Mouse (Mus musculus) CD8-positive naive resting alpha-beta T cell, adult 2 months (primary cell): Measurements from ENCODE around the gene Fam71f2.

Experiments
- DNase-seq, 2 experiments: peaks; one replicate each; pipeline ENCODE4 v3.0.0; 2022; ENCODE audit warnings: low read depth in 2 of 2, low spot score in 2 of 2

The Fam71f2 gene

GRCm38 (mm10) chr6:29276746-29277145, 2.6 kb upstream of the Fam71f2 start:
- DNase-seq: no peak

DNA sequence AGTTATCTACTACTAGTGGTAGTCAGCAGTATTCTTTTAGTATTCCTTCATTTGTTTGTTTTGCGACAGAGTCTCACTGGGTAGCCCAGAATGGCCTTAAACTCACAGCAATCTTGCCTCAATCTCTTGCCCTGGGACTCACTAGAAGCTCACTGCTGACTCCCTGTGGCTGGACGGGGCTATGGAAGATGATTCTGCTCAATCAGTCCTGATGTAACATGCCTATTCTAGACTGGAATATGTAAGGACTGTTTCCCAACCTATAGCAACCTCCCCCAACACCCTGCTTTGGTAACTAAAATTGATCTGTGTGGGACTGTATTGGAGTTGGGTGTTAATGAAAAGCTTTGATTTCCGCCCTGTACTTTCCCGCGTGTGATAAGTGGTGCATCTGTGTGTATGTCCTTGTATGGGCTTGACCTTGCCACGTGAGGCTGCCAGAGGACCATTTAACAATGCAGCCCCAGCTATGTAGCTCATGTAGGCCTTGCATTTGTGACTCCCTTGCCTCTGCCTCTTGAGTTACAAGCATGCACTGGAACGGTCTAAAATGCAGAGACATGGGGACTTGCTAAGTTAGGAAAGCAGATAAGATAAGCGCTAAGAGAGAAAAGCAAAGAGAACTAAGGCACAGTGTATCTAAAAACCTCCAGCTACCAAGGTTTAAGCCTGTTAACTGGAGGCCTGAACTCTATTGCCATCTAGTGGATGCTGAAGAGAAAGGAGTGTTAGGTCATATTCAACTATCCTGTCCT, 703 bp upstream of the Fam71f2 start:
- DNase-seq: peak; percentile 40 to 54

- no peak for DNase-seq
These were observed 1.3 kb downstream of the Fam71f2 start for GRCm38 (mm10) chr6:29280671-29281070.

DNA sequence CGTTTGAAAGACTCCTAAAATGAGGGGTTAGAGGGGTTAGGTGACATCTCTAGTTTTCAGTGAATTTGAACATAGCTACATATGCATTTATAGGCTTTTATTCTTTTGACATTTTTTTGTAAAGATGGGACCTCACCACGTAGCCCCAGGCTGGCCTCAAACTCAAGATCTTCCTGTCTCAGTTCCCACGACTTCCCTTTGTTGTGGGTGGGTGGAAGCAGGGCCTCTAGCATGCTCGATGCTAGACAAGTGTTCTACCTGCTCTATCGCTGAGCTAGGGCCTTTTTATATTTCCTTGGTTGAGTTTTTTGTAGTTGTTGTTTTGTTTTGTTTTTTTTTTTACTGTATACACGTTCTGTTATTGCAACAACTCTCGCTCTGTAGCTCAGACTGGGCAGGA, 7.5 kb downstream of the Fam71f2 start:
- peak in 1 of 2 experiments; percentile 17 for DNase-seq

- DNase-seq: no peak
These were observed 8.1 kb downstream of the Fam71f2 start for GRCm38 (mm10) chr6:29287481-29287880.

DNA sequence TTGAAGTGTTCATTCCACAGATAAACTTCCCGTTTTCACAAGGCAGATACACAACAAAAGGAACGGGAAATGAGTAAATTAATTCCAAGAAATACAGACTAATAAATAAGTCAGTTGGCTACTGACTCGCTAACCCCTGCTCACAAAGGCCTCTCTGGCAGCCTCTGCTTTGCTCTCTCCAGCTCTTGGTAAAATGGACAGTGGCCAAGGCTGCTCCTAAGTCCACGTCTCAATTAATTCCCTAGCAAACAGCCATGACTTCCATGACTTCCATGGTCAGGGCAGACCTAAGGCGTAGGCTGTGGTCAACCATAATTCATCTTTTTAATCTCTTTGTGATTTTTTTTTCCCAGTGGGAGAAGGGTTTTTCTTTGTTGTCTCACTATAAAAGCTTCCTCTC, 8.6 kb downstream of the Fam71f2 start:
- no peak for DNase-seq

- DNase-seq: no peak
These were observed 9.3 kb downstream of the Fam71f2 start for GRCm38 (mm10) chr6:29288651-29289050.

- DNase-seq: no peak
These were observed 19.7 kb downstream of the Fam71f2 start for GRCm38 (mm10) chr6:29299112-29299511.

GRCm38 (mm10) chr6:29303251-29303650, 23.9 kb downstream of the Fam71f2 start:
- no peak for DNase-seq

- DNase-seq: no peak
These were observed 24.3 kb downstream of the Fam71f2 start for GRCm38 (mm10) chr6:29303726-29304125.

DNA sequence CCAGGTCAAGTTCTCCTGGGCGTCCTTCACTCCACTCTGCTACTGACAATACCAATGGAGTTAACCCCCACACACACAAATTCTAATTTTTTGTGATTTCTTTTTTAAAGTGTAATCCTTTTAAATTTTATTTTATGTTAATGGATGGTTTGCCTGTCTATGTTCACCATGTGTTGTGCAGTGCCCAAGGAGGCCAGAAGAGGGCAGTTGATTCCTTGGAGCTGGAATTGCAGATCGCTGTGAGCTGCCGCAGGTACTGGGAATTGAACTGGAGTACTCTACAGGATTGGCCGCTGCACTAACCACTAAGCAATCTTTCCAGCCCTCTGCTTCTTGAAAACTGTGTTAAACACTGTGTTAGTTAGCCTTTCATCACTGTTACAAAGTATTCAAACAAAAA, 26.1 kb downstream of the Fam71f2 start:
- no peak for DNase-seq

GRCm38 (mm10) chr6:29308846-29309605, 29.6 kb downstream of the Fam71f2 start:
- DNase-seq: no peak

- DNase-seq: no peak
These were observed 34.4 kb downstream of the Fam71f2 start for GRCm38 (mm10) chr6:29313690-29314202.

DNA sequence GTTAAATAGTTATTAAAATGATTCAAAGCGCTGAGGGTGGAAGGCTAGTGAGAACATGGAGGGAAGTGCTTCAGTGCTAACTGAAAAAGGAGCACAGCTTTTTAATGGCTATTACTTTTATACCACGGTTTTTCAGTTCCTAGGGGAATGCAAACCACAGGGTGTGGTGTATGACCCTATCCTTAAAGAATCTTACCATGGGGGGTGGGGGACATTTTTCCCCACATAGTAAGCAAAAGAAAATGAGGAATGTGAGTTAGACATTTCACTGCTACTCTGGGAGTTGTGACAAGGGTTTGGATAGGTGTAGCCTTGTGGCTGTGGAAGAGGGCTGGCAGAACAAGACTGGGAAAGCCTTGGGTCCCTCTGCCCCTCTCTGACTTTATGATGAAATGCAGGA, 37.9 kb downstream of the Fam71f2 start:
- DNase-seq: no peak

GRCm38 (mm10) chr6:29317941-29318340, 38.5 kb downstream of the Fam71f2 start:
- DNase-seq: no peak

- no peak for DNase-seq
These were observed 39.5 kb downstream of the Fam71f2 start, which contains the start of gene Fam71f1 for GRCm38 (mm10) chr6:29318879-29319278. Gene Fam71f1, plus strand, starts transcription at chr6:29319140.

DNA sequence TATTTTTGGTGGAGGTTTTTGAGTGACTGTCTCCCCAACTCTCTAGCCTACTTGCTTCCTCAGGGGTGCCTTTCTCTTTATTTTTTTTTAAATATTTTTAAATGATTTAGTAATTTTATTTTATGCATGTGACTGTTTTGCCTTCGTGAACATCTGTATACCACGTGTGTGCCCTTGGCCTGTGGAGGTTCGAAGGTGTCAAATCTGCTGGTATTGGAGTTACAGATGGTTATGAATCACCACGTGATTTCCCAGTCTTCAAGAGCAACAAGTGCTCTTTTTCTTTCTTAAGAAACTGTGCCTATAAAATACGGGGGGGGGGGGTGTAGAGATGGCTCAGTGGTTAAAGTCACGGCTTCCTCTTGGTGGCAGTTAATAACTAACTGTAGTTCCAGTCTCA, 42.2 kb downstream of the Fam71f2 start:
- DNase-seq: no peak

- DNase-seq: no peak
These were observed 42.8 kb downstream of the Fam71f2 start for GRCm38 (mm10) chr6:29322147-29322546.

- no peak for DNase-seq
These were observed 43.3 kb downstream of the Fam71f2 start for GRCm38 (mm10) chr6:29322735-29323134.

- DNase-seq: no peak
These were observed 47.6 kb downstream of the Fam71f2 start for GRCm38 (mm10) chr6:29326961-29327360.

DNA sequence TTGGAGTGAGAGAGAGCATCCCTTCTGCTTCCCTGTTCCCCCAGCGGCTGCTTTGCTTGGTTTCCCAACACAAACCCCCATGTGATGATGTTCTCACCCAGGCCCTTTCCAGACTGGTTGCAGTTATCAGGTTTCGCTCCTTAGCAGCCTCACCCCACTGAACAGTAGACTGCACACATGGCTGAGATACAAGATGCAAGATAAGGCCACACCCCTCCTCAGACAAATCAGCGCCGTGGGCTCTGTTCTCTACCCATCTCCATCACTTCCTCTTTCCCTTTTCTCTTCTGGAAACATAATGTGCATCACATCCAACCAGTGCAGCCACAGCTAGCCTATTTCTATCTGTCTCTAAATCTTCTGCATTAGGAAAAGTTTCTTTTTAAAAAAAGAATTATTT, 50.1 kb downstream of the Fam71f2 start:
- DNase-seq: no peak
